Mouse (Mus musculus) heart, postnatal 0 days (tissue): ENCODE data around the gene Elovl6. TPM values are rescaled to one million over a fixed set of nuclear protein-coding genes. Genes with fewer than 3 reads are reported as not detected.

ENCODE experiments used
- ATAC-seq: fragments of 200-750 bp; cut with Nextera tagmentation; 2 replicates; pipeline ENCODE4 v1.8.0; 2017; ENCODE audit warnings: low read depth, moderate number of reproducible peaks, moderate library complexity; ENCODE audit not compliant: insufficient read depth
- DNase-seq: peaks from one replicate; pipeline ENCODE4 v3.0.0-alpha.2; 2016; ENCODE audit warnings: low spot score
- H3K27ac ChIP-seq: fragments of 300-500 bp; sonication (generic); 2 replicates; pipeline ENCODE4 v1.5.1; 2014; ENCODE audit warnings: low read depth, mild to moderate bottlenecking
- H3K27me3 ChIP-seq: fragments of 300-500 bp; sonication (generic); 2 replicates; pipeline ENCODE4 v1.6.1; 2014; ENCODE audit warnings: low read length, mixed read lengths; ENCODE audit not compliant: control insufficient read depth, insufficient read depth
- H3K36me3 ChIP-seq: fragments of 300-500 bp; sonication (generic); replicated peaks from 2 replicates; pipeline ENCODE4 v1.6.1; 2014; ENCODE audit warnings: low read length, mixed read lengths; ENCODE audit not compliant: control insufficient read depth, insufficient read depth
- H3K4me1 ChIP-seq: fragments of 300-500 bp; sonication (generic); 2 replicates; pipeline ENCODE4 v1.6.1; 2014; ENCODE audit warnings: antibody characterized with exemption; ENCODE audit not compliant: control insufficient read depth, insufficient read depth
- H3K4me2 ChIP-seq: fragments of 300-500 bp; sonication (generic); 2 replicates; pipeline ENCODE4 v1.6.1; 2014; ENCODE audit warnings: low read depth, mild to moderate bottlenecking, low read length, moderate library complexity
- H3K4me3 ChIP-seq: fragments of 300-500 bp; sonication (generic); 2 replicates; pipeline ENCODE4 v1.5.1; 2014; ENCODE audit warnings: low read depth, low read length
- H3K9ac ChIP-seq: fragments of 300-500 bp; sonication (generic); replicated peaks from 2 replicates; pipeline ENCODE4 v1.6.1; 2014; ENCODE audit warnings: low read depth, low read length, mixed read lengths
- H3K9me3 ChIP-seq: fragments of 300-500 bp; sonication (generic); replicated peaks from 2 replicates; pipeline ENCODE4 v1.6.1; 2016; ENCODE audit warnings: low read length; ENCODE audit not compliant: control insufficient read depth
- CTCF ChIP-seq: IDR thresholded peaks from 2 replicates; pipeline ENCODE4 v1.5.1; 2016; ENCODE audit warnings: antibody characterized with exemption, control low read depth, low read depth
- EP300 ChIP-seq: IDR thresholded peaks from 2 replicates; pipeline ENCODE4 v1.6.1; 2016; ENCODE audit warnings: antibody characterized with exemption, low read depth
- WGBS: fragments of 180-500 bp; shearing (Covaris S2); extraction: QIAGEN DNeasy Blood & Tissue Kit; methylation state at CpG from one replicate; pipeline ENCODE4 v1.1.7; 2014; 5-methylcytosine and 5-hydroxymethylcytosine counted together
- polyA plus RNA-seq: library from polyadenylated mRNA; unstranded; fragments of >200 nt; fragmentation: Nextera tagmentation; extraction: Ambion mirVana; gene quantifications from 2 replicates; pipeline ENCODE4 v1.2.1, GENCODE M21; 2015
- total RNA-seq: library from RNA; depleted of rRNA; stranded (reverse); fragments of >200 nt; gene quantifications from 2 replicates; pipeline ENCODE4 v1.2.3, GENCODE M21; 2014; ENCODE audit warnings: low replicate concordance

Elovl6 gene
- total and polyA plus RNA-seq, 2 experiments from 2014 or later = 2.9 to 5.2 TPM

- TF ChIP-seq CTCF (no peak), EP300 (no peak)
- ATAC-seq = no peak
- DNase-seq = no peak
- Histone ChIP-seq H3K27ac (no peak overlapping the region), H3K27me3 (no peaks in the 10 kb centered on the region), H3K9ac (no peak overlapping the region), H3K36me3 (no peaks in the 10 kb centered on the region), H3K4me1 (no peaks in the 10 kb centered on the region; the same call in 1 of the 2 replicates), H3K4me3 (no peak overlapping the region), H3K4me2 (no peak overlapping the region), H3K9me3 (no peaks in the 10 kb centered on the region)
- 64% methylated on average over 9 of the region's 9 CpGs for whole genome bisulfite sequencing
Measured at GRCm38 (mm10) chr3:129551581-129552290, 19.6 kb downstream of the Elovl6 start.

- DNase-seq (no peak), ATAC-seq (no peak)
- Histone ChIP-seq H3K9ac (no peak overlapping the region), H3K4me1 (no peaks in the 10 kb centered on the region; the same call in 1 of the 2 replicates), H3K9me3 (no peaks in the 10 kb centered on the region), H3K27ac (no peak overlapping the region), H3K36me3 (no peaks in the 10 kb centered on the region), H3K4me3 (no peak overlapping the region), H3K27me3 (no peaks in the 10 kb centered on the region), H3K4me2 (no peak overlapping the region)
- 71% methylated on average over 6 of the region's 6 CpGs for WGBS
- no peak for TF ChIP-seq CTCF
- no peak for TF ChIP-seq EP300
Measured at GRCm38 (mm10) chr3:129552370-129552769, 20.2 kb downstream of the Elovl6 start.

GRCm38 (mm10) chr3:129553173-129553572 lies 21.0 kb downstream of the Elovl6 start:
- H3K4me3 ChIP-seq = no peak overlapping the region
- DNase-seq = no peak
- TF ChIP-seq CTCF (no peak), EP300 (no peak)

GRCm38 (mm10) chr3:129553661-129554060 lies 21.5 kb downstream of the Elovl6 start:
- 81% methylated on average over 10 of the region's 10 CpGs for WGBS
- H3K27ac ChIP-seq = no peak overlapping the region
- ATAC-seq (no peak), DNase-seq (no peak)
- no peak for TF ChIP-seq EP300
- no peak for TF ChIP-seq CTCF
- no peaks in the 10 kb centered on the region for H3K4me1 ChIP-seq
- no peaks in the 10 kb centered on the region for H3K27me3 ChIP-seq
- no peak overlapping the region for H3K4me2 ChIP-seq
- no peaks in the 10 kb centered on the region for H3K36me3 ChIP-seq
- H3K9ac ChIP-seq = no peak overlapping the region
- no peaks in the 10 kb centered on the region for H3K9me3 ChIP-seq
- H3K4me3 ChIP-seq = no peak overlapping the region

More at GRCm38 (mm10) chr3:129553173-129553572, 21.0 kb downstream of the Elovl6 start:
- Histone ChIP-seq H3K27ac (no peak overlapping the region), H3K4me2 (no peak overlapping the region), H3K9me3 (no peaks in the 10 kb centered on the region), H3K9ac (no peak overlapping the region), H3K4me1 (no peaks in the 10 kb centered on the region), H3K36me3 (no peaks in the 10 kb centered on the region), H3K27me3 (no peaks in the 10 kb centered on the region)
- ATAC-seq = no peak
- 72% methylated on average over 9 of the region's 9 CpGs for WGBS

- no peak overlapping the region for H3K4me3 ChIP-seq
- ATAC-seq (no peak), DNase-seq (no peak)
- H3K4me1 ChIP-seq = no peaks in the 10 kb centered on the region
- no peaks in the 10 kb centered on the region for H3K36me3 ChIP-seq
- no peak for TF ChIP-seq CTCF
- TF ChIP-seq EP300 = no peak
- H3K27ac ChIP-seq = no peak overlapping the region
- H3K4me2 ChIP-seq = no peak overlapping the region
- H3K27me3 ChIP-seq = no peaks in the 10 kb centered on the region
- WGBS = 87% methylated on average over 4 of the region's 4 CpGs
- no peak overlapping the region for H3K9ac ChIP-seq
- no peaks in the 10 kb centered on the region for H3K9me3 ChIP-seq
Measured at GRCm38 (mm10) chr3:129554436-129554835, 22.3 kb downstream of the Elovl6 start.

GRCm38 (mm10) chr3:129557048-129557447 lies 24.9 kb downstream of the Elovl6 start:
- no peak overlapping the region for H3K9ac ChIP-seq
- no peak overlapping the region for H3K27ac ChIP-seq
- no peak for TF ChIP-seq CTCF
- no peak for TF ChIP-seq EP300
- ATAC-seq = no peak
- H3K4me3 ChIP-seq = no peak overlapping the region
- no peak overlapping the region for H3K4me2 ChIP-seq
- 79% methylated on average over 9 of the region's 9 CpGs for WGBS
- no peaks in the 10 kb centered on the region for H3K27me3 ChIP-seq
- no peaks in the 10 kb centered on the region for H3K4me1 ChIP-seq
- no peaks in the 10 kb centered on the region for H3K36me3 ChIP-seq
- DNase-seq = no peak
- no peaks in the 10 kb centered on the region for H3K9me3 ChIP-seq
